Mouse (Mus musculus): ENCODE data around the gene C1qtnf7. TPM values are rescaled to one million over a fixed set of nuclear protein-coding genes. Genes with fewer than 3 reads are reported as not detected.

C1qtnf7 gene
- polyA plus RNA-seq (2016; fragmentation: Nextera tagmentation; extraction: Ambion mirVana): 0.12 and 0.41 TPM in 2 replicates

DNA sequence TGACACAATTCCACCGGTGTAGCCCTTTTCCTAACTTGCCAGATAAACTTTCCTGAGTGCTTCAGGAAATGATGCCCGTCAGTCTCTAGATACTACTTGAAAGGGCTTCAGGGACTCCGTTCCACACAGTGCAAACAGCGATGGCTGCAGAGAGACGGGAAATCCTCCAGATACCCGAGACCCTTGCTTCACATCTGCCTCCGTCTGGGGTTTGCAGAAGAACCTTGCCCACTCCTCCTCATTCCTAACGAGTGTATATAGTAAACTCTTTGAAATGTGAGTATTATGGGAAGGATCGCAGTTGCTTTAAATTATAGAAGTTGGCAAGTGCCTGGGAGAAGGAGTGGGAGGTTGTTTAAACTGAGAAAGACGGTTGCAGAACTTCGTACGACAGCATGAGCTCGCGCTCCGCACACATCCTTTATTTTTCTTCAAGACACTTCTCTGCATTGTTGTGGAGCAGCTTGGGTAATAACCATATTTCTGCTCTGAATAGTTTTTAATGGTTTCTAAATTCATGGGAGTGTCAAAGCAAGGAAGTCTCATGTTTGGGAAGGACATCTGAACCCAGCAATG lies at the start of gene C1qtnf7:
C1qtnf7 (plus strand) TSS at position 138 of the 576 bp plus-strand sequence.
- WGBS: 78% methylated on average over 15 of the region's 15 CpGs
- H3K9me3 ChIP-seq (replicated peaks): no peaks in the 10 kb centered on the region
- no peak for DNase-seq (ENCODE audit: low spot score)

DNA sequence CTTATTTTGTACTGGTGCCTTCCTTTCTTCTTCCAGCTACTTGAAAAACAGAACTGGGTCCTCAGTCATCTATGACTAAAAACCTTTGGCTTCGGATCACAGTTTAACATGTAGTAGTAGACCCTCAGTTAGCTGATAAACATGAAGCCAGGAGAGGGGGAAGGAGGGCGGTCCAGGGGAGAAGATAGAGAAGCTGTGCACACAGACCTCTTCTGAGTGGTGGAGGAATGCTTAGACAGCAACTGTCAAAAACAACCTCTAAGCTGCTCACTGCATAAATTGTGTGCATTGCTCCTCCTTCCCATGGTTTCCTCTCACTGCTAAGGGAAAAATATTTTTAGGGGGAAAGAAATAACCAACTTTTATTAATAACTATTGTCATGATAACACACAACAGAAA lies 48.6 kb upstream of the C1qtnf7 start:
- H3K9me3 ChIP-seq (replicated peaks): no peaks in the 10 kb centered on the region
- H3K27ac ChIP-seq (replicated peaks): no peak overlapping the region
- H3K4me3 ChIP-seq: no peak overlapping the region
- H3K27me3 ChIP-seq (ENCODE audit: low read depth, poor library complexity, severe bottlenecking): no peaks in the 10 kb centered on the region
- WGBS: 78% methylated on average over 2 of the region's 2 CpGs
- DNase-seq (ENCODE audit: low spot score): no peak
- H3K36me3 ChIP-seq: no peaks in the 10 kb centered on the region
- no peaks in the 10 kb centered on the region for H3K4me1 ChIP-seq

More for the DNA sequence above, at the start of gene C1qtnf7:
- Histone ChIP-seq H3K36me3 (no peaks in the 10 kb centered on the region), H3K4me1 (no peaks in the 10 kb centered on the region), H3K27me3 (ENCODE audit: low read depth, poor library complexity, severe bottlenecking) (no peaks in the 10 kb centered on the region), H3K4me3 (no peak within 1 kb of the TSS), H3K27ac (replicated peaks) (no peak within 1 kb of the TSS)

DNA sequence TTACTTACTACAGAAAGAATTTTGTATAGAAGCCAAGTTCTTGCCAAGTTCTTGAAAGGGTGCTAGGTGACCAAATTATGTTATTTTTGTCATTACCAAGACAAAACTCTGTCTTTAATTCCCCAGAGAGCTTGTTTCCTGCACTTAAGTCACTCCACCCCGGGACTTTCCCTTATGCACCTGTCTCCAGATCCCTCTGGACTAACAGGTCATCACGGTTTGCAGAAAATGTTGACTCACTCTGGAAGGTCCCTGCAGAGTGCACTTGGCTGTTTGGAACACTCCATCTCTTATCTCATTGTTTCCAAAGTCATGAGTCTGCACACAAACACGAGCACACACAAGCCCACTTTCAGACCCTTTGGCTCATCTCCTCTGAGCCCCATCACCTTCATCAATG lies 48.1 kb upstream of the C1qtnf7 start:
- no peaks in the 10 kb centered on the region for H3K9me3 ChIP-seq (replicated peaks)
- no peaks in the 10 kb centered on the region for H3K4me1 ChIP-seq
- H3K4me3 ChIP-seq: no peak overlapping the region
- WGBS: 88% methylated on average over 3 of the region's 3 CpGs
- H3K27me3 ChIP-seq (ENCODE audit: low read depth, poor library complexity, severe bottlenecking): no peaks in the 10 kb centered on the region
- H3K36me3 ChIP-seq: no peaks in the 10 kb centered on the region
- DNase-seq (ENCODE audit: low spot score): no peak
- no peak overlapping the region for H3K27ac ChIP-seq (replicated peaks)

DNA sequence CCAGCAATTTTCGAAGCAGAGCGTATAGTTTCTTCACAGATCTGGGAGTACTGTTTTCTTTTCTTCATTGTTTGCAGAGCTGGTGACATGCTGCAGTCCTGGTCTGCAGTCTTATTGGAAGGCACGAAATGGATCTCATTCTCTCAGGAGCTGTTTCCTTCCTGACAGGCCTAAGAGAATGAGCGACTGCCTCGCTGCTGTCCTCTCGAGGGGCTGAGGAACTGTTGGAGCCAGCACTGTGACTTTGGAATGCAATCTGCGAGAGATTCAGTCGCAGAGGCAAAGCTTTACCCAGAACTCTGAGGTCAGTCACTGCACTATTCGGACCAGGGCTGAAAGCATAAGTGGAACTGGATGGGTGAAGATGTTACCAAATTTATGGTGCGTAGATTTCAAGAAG lies 46.4 kb upstream of the C1qtnf7 start:
- no peaks in the 10 kb centered on the region for H3K36me3 ChIP-seq
- no peak for DNase-seq (ENCODE audit: low spot score)
- WGBS: 85% methylated on average over 10 of the region's 10 CpGs
- H3K4me1 ChIP-seq: no peaks in the 10 kb centered on the region
- H3K27ac ChIP-seq (replicated peaks): no peak overlapping the region
- no peaks in the 10 kb centered on the region for H3K27me3 ChIP-seq (ENCODE audit: low read depth, poor library complexity, severe bottlenecking)
- H3K9me3 ChIP-seq (replicated peaks): no peaks in the 10 kb centered on the region
- no peak overlapping the region for H3K4me3 ChIP-seq

DNA sequence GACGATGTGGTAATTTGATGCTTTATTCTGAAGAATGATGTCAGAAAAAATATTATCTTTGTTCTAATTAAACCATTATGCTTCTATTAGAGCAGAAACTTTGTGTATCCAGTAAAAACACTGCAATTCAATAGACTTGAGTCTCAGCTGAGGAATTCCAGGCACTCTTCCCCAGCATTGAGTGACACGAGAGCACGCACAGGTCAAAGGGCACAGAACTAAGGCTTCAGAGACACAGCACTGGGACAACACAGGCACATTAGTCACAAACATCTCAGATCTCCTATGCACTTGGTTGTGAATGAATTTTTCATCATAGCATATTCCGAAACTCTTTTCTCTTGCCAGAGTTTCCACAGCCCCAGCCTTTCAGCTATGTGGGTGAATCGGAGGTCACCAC lies 37.4 kb upstream of the C1qtnf7 start:
- H3K27me3 ChIP-seq (ENCODE audit: low read depth, poor library complexity, severe bottlenecking): no peaks in the 10 kb centered on the region
- DNase-seq (ENCODE audit: low spot score): no peak
- H3K9me3 ChIP-seq (replicated peaks): no peaks in the 10 kb centered on the region
- H3K4me3 ChIP-seq: no peak overlapping the region
- no peaks in the 10 kb centered on the region for H3K36me3 ChIP-seq
- no peak overlapping the region for H3K27ac ChIP-seq (replicated peaks)
- WGBS: 69% methylated on average over 5 of the region's 5 CpGs
- H3K4me1 ChIP-seq: peaks cover 9% of the 10 kb centered on the region

DNA sequence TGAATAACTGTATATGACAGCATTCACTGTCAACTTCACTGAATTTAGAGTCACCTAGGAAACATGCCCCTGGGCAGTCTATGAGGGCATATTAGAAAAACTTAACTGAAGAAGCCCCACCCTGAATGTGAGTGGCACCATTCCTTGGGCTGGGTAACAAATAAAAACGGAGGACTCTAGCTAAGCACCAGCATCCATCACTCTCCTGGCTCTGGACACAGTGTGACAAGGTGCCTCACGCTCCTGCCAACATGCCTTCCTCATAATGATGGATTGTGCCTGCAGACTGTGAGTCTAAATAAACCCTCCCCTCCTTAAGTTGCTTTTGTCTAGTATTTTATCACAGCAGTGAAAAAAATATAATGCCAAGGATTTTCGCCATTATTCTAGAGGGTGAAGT lies 35.3 kb upstream of the C1qtnf7 start:
- Histone ChIP-seq H3K27ac (replicated peaks) (no peak overlapping the region), H3K4me1 (peaks cover 9% of the 10 kb centered on the region), H3K36me3 (no peaks in the 10 kb centered on the region), H3K4me3 (no peak overlapping the region), H3K27me3 (ENCODE audit: low read depth, poor library complexity, severe bottlenecking) (no peaks in the 10 kb centered on the region), H3K9me3 (replicated peaks) (no peaks in the 10 kb centered on the region)
- WGBS: 80% methylated on average over 3 of the region's 3 CpGs
- DNase-seq (ENCODE audit: low spot score): no peak

DNA sequence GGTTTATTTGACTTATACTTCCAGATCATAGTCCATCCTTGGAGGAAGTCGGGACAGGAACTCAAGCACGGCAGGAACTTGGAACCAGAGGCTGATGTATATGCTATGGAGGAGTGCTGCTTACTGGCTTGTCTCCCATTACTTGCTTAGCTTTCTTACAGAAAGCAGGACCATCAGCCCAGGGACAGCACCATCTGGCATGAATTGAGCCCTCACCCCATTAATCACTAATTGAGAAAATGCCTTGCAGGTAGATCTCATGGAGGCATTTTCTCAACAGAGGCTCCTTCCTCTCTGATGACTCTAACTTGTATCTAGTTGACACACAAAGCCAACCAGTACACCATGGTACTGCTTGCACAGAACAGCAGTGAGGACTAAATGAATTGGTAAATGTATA lies 34.6 kb upstream of the C1qtnf7 start:
- Histone ChIP-seq H3K9me3 (replicated peaks) (no peaks in the 10 kb centered on the region), H3K4me1 (peaks cover 9% of the 10 kb centered on the region), H3K4me3 (no peak overlapping the region), H3K27me3 (ENCODE audit: low read depth, poor library complexity, severe bottlenecking) (no peaks in the 10 kb centered on the region), H3K27ac (replicated peaks) (no peak overlapping the region), H3K36me3 (no peaks in the 10 kb centered on the region)
- 89% methylated on average over 2 of the region's 2 CpGs for WGBS
- no peak for DNase-seq (ENCODE audit: low spot score)

DNA sequence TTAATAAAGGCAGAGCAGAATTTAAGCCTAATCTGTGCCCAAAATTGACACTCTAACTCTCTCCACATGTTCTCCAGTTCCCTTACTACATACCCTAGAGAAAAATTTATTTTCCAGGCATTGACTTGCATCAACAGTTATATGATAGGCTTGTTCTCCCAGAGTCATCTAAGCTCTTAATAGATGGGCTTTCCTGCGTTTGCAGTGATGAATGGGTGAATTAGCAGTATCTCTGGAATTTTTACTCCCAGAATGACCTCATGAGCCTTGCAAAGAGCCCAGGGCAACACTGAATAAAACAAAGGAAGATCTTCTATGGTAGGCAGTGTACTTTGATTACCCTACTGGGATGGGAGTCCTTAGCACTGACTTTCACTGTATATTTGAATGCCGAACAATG lies 33.5 kb upstream of the C1qtnf7 start:
- H3K4me3 ChIP-seq: no peak overlapping the region
- DNase-seq (ENCODE audit: low spot score): no peak
- no peaks in the 10 kb centered on the region for H3K9me3 ChIP-seq (replicated peaks)
- H3K27ac ChIP-seq (replicated peaks): no peak overlapping the region
- H3K27me3 ChIP-seq (ENCODE audit: low read depth, poor library complexity, severe bottlenecking): no peaks in the 10 kb centered on the region
- no peaks in the 10 kb centered on the region for H3K36me3 ChIP-seq
- 55% methylated on average over 2 of the region's 2 CpGs for WGBS
- peaks cover 9% of the 10 kb centered on the region for H3K4me1 ChIP-seq

DNA sequence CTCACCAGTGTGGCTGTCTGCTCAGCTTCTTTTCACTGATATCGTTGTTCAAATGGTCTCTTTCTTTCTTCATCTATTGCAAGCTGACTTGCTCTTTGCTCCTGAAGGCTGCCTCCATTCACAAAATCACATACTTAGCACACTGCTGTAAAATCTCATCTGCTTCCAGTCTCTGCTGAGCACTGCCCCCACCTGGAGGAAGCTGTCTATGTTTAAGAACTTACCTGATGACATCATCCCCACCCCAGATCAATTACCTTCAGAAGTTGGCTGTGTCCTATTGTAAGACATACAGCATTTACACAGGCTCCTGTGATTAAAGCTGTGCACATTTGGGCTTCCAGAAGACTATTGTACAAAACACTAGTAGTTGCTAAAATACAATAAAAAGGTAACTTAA lies 13.5 kb upstream of the C1qtnf7 start:
- no peak for DNase-seq (ENCODE audit: low spot score)
- Histone ChIP-seq H3K4me3 (no peak overlapping the region), H3K4me1 (no peaks in the 10 kb centered on the region), H3K27me3 (ENCODE audit: low read depth, poor library complexity, severe bottlenecking) (no peaks in the 10 kb centered on the region), H3K27ac (replicated peaks) (no peak overlapping the region), H3K36me3 (no peaks in the 10 kb centered on the region), H3K9me3 (replicated peaks) (no peaks in the 10 kb centered on the region)
- 81% methylated on average over 1 of the region's 1 CpGs for WGBS

DNA sequence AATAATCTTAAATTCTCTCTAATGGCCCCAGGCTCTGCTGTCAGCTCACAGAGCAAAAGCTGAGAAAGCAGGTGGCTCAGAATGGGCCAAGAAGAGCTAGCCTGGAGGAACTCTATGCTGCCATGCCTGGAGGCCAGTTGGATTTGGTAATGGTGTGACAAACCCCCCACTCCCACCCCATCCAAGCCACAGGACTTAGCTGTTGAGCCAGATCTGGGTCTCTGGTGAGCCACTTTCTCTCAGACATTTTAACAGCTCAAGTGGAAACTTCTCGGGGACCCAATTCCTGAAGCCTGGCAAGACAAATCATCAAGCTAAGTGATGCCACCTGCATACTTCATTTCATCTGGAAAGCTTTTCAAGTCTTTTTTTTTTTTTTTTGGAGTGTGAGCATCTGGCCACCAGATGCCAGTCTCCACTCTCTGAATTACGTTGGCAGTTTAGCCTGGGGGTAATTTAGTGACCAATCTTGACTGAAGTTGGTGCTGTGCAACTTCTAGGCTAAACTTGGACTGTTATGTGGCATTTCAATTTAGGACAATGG lies 11.0 kb upstream of the C1qtnf7 start:
- Histone ChIP-seq H3K4me3 (no peak overlapping the region), H3K27me3 (ENCODE audit: low read depth, poor library complexity, severe bottlenecking) (no peaks in the 10 kb centered on the region), H3K27ac (replicated peaks) (no peak overlapping the region), H3K9me3 (replicated peaks) (no peaks in the 10 kb centered on the region), H3K4me1 (no peaks in the 10 kb centered on the region), H3K36me3 (no peaks in the 10 kb centered on the region)
- WGBS: 82% methylated on average over 2 of the region's 2 CpGs
- no peak for DNase-seq (ENCODE audit: low spot score)

DNA sequence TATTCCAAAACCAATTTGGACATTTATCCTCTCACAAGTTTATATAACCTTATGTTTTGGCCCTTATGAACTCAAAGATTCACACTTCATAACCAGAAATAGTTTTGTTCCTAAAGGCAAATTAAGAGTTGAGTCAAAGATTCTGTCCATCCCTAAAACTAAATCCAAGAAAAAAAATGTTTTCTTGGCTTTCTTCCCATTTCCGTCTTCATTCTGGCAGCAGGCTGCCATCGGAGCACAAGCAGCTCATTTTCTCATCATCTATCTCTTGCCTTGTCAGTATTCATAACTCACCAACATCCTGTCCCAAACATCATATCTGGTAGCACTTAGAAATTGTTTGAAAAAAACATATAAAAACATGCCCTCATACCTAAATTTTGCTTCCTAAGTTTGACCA lies 6.9 kb upstream of the C1qtnf7 start:
- no peaks in the 10 kb centered on the region for H3K27me3 ChIP-seq (ENCODE audit: low read depth, poor library complexity, severe bottlenecking)
- H3K9me3 ChIP-seq (replicated peaks): no peaks in the 10 kb centered on the region
- H3K36me3 ChIP-seq: no peaks in the 10 kb centered on the region
- no peak for DNase-seq (ENCODE audit: low spot score)
- H3K4me1 ChIP-seq: no peaks in the 10 kb centered on the region
- 91% methylated on average over 2 of the region's 2 CpGs for WGBS
- H3K4me3 ChIP-seq: no peak overlapping the region
- H3K27ac ChIP-seq (replicated peaks): no peak overlapping the region

DNA sequence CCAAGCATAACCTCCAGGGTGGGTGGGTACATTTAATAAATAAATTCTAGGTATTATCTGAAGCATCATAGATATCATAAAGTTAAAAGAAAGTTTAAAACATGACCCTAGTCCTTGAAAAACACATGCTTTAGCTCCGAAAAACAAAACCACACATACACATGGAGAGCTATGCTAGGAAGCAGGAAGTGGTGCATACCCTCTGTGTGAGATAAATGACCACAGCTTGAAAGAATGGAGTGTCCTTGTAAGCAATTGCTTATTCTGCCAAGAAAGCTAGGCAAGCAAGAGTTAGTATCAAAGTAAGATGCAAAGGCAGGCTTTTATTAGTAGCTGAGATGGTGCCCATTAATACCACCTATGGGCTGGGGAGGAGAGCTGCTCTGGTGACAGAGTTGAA lies 6.4 kb upstream of the C1qtnf7 start:
- Histone ChIP-seq H3K4me3 (no peak overlapping the region), H3K27me3 (ENCODE audit: low read depth, poor library complexity, severe bottlenecking) (no peaks in the 10 kb centered on the region), H3K27ac (replicated peaks) (no peak overlapping the region), H3K4me1 (no peaks in the 10 kb centered on the region), H3K9me3 (replicated peaks) (no peaks in the 10 kb centered on the region), H3K36me3 (no peaks in the 10 kb centered on the region)
- WGBS: 85% methylated on average over 1 of the region's 1 CpGs
- DNase-seq (ENCODE audit: low spot score): no peak

DNA sequence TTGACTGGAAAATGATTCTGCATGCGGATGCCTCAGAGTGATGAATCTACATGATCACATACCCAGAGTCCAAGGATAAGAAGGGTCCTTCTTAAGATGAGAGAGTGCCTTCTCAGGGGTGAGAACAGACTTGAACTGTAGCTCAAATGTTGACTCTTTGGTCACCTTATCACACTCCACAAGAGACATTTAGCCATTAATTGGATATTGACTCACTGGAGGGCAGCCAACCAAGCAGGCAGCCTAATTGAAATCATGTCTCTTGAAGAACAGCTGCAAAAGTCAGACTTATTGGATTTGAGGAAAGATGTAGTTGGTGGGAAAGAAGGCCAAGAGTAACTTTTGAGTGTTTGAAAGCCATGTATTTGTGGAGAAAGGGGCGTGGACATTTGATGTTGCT lies 4.2 kb upstream of the C1qtnf7 start:
- Histone ChIP-seq H3K36me3 (no peaks in the 10 kb centered on the region), H3K4me3 (no peak overlapping the region), H3K27ac (replicated peaks) (no peak overlapping the region), H3K9me3 (replicated peaks) (no peaks in the 10 kb centered on the region), H3K4me1 (no peaks in the 10 kb centered on the region), H3K27me3 (ENCODE audit: low read depth, poor library complexity, severe bottlenecking) (no peaks in the 10 kb centered on the region)
- no peak for DNase-seq (ENCODE audit: low spot score)
- WGBS: 90% methylated on average over 2 of the region's 2 CpGs

DNA sequence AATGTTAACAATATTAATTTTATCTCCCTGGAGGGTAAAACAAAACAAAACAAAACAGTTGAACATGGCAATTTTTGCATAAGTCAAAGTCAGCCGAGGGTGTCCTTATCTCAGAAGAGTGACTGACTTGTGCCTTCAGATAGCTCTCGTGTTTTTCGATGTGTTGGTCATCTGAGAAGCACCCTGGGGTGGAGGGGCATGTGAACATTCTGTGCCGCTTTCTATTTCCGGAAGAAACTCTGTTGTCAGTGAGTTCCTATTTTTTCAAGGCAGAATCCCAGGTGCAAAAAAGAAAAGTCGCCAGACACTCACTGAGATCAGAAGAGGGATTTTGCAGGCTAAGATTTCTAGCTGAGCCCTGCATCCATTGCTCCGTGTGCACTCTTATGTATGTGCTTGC lies 1.2 kb downstream of the C1qtnf7 start:
- no peaks in the 10 kb centered on the region for H3K9me3 ChIP-seq (replicated peaks)
- H3K4me1 ChIP-seq: no peaks in the 10 kb centered on the region
- 78% methylated on average over 7 of the region's 7 CpGs for WGBS
- no peaks in the 10 kb centered on the region for H3K36me3 ChIP-seq
- H3K27ac ChIP-seq (replicated peaks): no peak overlapping the region
- no peak for DNase-seq (ENCODE audit: low spot score)
- H3K27me3 ChIP-seq (ENCODE audit: low read depth, poor library complexity, severe bottlenecking): no peaks in the 10 kb centered on the region
- no peak overlapping the region for H3K4me3 ChIP-seq
